Mouse (Mus musculus) embryonic stem cell, embryonic (primary cell): Measurements from ENCODE around the gene Tmem248.

Experiments
- CTCF ChIA-PET, 4 experiments: fragments of 300-600 bp in 2 of 4; fragments of 350-600 bp in 2 of 4; sonication (Branson Sonifier 250); formaldehyde crosslinking; loops; one replicate each; lab custom pipeline; 2022; ENCODE audit warnings: inconsistent platforms in 2 of 4; lab: Charles Lee
- POLR2A ChIA-PET, 4 experiments: fragments of 300-600 bp in 2 of 4; fragments of 350-600 bp in 2 of 4; sonication (Branson Sonifier 250); formaldehyde crosslinking; loops; one replicate each; lab custom pipeline; 2022; ENCODE audit warnings: antibody characterized with exemption in 4 of 4, inconsistent platforms in 1 of 4; lab: Charles Lee

The Tmem248 gene

DNA sequence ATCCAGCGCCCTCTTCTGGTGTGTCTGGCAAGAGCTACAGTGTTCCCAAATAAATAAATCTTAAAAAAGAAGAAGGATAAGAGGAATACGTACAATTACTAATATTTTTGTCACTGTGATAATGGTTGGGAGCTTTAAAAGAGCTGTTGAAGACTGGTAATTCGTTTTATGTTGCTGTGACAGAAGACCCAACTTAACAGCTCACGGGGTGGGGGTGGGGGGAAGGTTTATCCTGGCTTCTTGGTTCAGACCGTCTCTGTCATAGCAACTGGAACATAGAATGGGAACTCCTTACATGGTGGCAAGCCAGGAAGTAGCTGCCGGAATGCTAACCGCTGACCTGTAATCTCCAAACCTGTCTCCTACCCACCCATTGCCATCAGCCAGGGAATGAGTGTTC lies at the start of gene Tmem248:
TSS of gene Tmem248 (plus strand) at position 301 of the 400 bp plus-strand sequence.
- ChIA-PET CTCF (interaction anchor here (0.6 to 1.6 kb wide), 6 partner anchors 10 to 262 kb away, joined by 3 to 7 read pairs (median 5); partner anchors contain the start of gene Rabgef1 (in 1 of the 4)), POLR2A (interaction anchor here in 3 of 4 experiments (0.6 to 37.1 kb wide), 11 partner anchors 10 to 330 kb away, joined by 3 to 781 read pairs (median 8); partner anchors contain the start of genes Tyw1 (in 3 of the 3), Sbds (in 2 of the 3) and Chchd2 (in 1 of the 3))

DNA sequence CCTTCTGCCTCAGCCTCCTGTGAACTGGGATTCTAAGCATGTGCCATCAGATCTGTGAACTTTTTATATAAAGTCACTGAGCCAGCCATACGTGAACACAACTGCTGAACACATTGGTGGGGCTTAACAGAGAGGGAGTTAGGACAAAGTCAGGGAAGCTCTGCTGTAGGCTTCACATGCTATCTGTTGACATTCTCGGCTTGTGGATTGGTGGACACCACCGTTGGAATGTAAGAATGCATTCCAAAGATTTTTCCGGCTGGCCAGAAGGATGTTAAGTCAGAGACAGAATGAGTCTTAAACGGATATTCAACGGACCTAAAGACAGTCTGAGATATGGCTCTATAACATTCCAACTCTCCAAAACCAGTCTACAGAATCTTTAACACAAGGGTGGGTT lies 47.8 kb upstream of the Tmem248 start:
- ChIA-PET POLR2A (interaction anchor here (0.6 to 5.4 kb wide), 13 partner anchors 8 to 281 kb away, joined by 3 to 29 read pairs (median 4); partner anchors contain the start of genes Chchd2 (in 1 of the 4) and Kctd7 (in 1 of the 4)), CTCF (interaction anchor here in 1 of 4 experiments (0.6 kb wide), 1 partner anchor 88 kb away, joined by 6 read pairs; no protein-coding TSS in a partner anchor)

DNA sequence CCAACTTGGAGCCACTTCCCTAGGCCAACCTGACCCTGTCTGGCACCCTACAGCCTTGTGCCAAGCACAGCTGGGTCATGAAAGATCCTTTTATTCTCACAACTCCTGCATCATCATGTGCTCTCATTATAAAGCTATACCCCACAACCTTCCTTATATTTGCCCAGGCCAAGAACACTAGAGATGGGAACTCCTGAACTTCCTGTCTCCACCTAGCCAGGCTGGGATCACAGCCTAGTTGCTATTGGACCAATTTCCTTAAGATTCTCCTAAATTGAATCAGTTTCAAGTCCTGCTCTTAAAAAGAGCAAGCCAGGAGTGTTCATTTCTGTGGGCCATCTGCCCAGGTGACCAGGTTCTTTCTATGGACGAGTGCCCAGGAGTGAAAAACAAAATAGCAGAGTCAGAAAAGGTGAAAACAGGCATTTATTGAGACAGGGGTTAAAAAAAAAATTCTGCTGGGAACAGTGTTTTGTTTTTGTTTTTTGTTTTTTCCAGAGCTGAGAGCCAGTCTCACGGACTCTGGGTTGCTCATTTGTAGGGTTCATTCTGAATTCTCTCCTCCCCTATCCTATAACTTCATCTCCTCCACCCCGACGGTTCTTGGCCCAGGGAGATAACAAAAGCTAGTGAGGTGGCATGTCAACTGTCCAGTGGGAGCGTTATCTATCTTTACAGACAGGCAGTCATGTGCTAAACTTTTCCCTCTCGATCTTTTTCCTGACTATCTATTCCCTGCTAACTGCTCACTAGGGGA lies 46.0 kb upstream of the Tmem248 start:
- ChIA-PET POLR2A (interaction anchor here in 2 of 4 experiments (0.7 to 5.4 kb wide), 18 partner anchors 9 to 324 kb away, joined by 3 to 39 read pairs (median 4); partner anchors contain the start of genes Sbds (in 1 of the 2), Sumf2 (in 1 of the 2) and Tyw1 (in 1 of the 2)), CTCF (no interaction called here)

DNA sequence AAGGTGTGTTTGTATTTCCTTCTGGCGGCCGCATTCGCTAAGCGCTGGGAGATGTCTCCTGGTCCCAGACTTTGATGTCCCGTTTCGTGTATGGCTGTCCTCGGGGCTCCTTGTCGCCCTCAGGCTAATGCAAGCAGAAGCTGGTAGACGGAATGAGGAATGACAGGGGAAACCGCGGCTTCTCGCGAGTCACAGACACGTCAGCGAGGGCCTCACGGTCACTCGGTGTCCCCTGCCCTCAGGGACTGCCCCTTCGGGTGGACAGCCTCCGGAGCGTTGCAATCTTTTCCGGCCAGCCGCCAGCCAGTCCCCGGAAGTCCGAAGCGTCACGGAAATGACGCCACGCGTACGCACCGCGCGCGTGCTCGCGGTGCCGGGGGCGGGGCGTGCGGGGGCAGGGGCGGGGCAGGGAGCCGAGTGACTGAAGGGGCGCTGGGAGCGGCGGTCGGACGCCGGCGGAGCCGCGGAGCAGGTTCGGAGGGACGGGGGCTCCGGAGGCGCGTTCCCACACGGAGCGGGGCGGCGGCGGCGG lies 45.4 kb upstream of the Tmem248 start, which contains the start of gene Rabgef1:
TSS of gene Rabgef1 (plus strand) at position 376 of the 532 bp plus-strand sequence.
- CTCF ChIA-PET: interaction anchor here in 2 of 4 experiments (0.7 to 1.3 kb wide), 2 partner anchors 45 to 609 kb away, joined by 3 read pairs; partner anchors contain the start of gene Tmem248 (in 1 of the 2)
- POLR2A ChIA-PET: interaction anchor here in 3 of 4 experiments (0.7 to 5.4 kb wide), 23 partner anchors 9 to 325 kb away, joined by 3 to 39 read pairs (median 5); partner anchors contain the start of genes Chchd2 (in 1 of the 3), Sbds (in 1 of the 3), Sumf2 (in 1 of the 3) and Tyw1 (in 1 of the 3)

DNA sequence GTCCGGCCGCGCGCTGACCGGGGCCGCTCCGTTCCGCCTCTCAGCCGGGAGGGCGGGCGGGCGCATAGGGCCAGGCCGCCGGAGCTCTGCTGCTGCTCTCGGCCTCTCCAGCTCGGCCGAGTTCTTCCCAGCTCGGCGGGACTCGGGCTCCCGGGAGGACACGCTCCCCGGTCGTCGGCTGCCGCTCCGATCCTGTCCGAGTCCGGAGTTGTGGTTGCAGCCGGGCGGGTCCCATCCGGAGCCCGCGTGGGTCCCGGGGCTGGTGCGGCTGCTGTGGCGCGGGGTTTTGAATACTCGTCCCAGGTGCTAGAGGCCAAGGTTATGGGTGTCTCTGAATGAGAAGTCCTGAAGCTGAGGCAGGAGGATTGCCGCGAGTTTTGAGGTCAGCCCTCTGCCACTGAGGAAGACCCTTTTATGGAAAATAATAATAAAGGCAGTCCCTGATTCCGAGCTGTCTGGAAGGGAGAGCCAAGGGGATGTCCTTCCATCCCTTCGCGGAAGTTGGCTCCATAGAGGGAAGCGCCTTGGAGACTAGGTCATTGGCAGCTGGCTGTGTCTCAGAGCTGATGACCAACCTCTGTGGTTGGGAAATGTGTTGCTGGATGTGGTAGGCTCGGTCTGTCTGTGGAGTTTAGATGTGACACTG lies 44.8 kb upstream of the Tmem248 start:
- POLR2A ChIA-PET: interaction anchor here in 3 of 4 experiments (0.7 to 5.4 kb wide), 28 partner anchors 8 to 285 kb away, joined by 3 to 39 read pairs (median 5); partner anchors contain the start of genes Sbds (in 2 of the 3), Tyw1 (in 2 of the 3) and Chchd2 (in 1 of the 3)
- CTCF ChIA-PET: interaction anchor here in 3 of 4 experiments (0.7 to 1.3 kb wide), 3 partner anchors 8 to 609 kb away, joined by 3 read pairs; partner anchors contain the start of gene Tmem248 (in 1 of the 3)

DNA sequence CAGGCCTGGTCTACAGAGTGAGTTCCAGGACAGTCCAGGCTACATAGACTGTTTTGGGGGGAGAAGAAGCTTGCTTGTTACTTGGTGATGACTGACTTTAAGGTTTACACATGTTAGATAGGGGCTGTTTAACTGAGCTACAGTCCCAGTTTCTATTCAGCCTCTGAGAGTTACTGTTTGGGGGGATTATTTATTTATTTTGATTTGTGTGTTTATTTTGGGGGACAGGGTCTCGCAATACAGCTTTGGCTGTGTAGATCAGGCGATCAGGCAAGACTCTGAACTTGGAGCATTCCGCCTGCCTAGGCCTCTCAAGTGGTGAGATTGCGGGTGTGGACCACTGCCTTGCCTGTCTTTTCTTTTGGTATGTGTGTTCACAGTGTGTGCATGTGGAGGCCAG lies 43.9 kb upstream of the Tmem248 start:
- POLR2A ChIA-PET: interaction anchor here in 3 of 4 experiments (0.6 to 5.4 kb wide), 23 partner anchors 8 to 286 kb away, joined by 3 to 39 read pairs (median 4); partner anchors contain the start of genes Sbds (in 2 of the 3), Tyw1 (in 2 of the 3) and Chchd2 (in 1 of the 3)
- CTCF ChIA-PET: interaction anchor here in 1 of 4 experiments (1.1 kb wide), 1 partner anchor 9 kb away, joined by 3 read pairs; no protein-coding TSS in a partner anchor

DNA sequence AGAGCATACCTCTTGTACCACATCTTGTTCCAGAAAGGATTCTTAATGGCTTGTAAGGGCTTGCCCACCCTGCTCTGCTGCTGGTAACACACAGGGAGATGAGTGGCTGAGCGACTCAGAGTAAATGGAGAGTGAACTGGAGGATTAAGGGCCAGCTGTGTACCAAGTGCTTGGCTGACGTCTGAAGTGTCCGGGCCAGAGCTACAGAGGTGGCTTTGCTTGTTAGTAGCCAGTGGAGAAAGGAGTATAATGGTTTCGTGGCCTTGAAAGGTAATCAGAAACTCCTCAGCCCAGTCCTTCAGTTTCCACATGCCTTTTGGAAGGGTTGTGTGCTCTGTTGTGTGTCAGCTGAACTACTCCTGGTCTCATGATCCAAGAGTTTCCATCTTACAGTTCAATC lies 39.0 kb upstream of the Tmem248 start:
- POLR2A ChIA-PET: interaction anchor here in 3 of 4 experiments (0.7 to 40.2 kb wide), 7 partner anchors 9 to 35 kb away, joined by 3 to 781 read pairs (median 3); partner anchors contain the start of gene Tmem248 (in 1 of the 3)
- CTCF ChIA-PET: interaction anchor here in 2 of 4 experiments (0.6 to 1.2 kb wide), 3 partner anchors 12 to 119 kb away, joined by 3 read pairs; no protein-coding TSS in a partner anchor

DNA sequence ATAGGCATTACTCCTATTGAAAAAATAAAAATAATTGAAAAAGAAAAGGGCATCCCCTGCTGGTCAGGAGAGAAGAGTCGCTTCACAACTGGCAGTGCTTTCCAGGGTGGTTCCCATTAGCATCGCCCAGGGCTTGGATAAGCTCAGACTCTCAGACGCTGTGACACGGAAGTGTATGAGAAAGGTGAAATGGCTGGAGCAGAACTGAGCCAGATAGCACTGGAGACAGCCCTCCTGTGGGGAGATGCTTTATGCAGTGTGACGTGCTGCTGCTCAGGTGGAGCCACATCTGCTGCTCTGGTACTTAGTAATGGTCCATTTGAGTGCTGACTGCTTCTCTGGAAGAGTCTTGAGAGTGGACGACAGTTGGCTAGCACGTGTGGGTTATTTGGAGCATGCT lies 36.5 kb upstream of the Tmem248 start:
- ChIA-PET CTCF (interaction anchor here (0.6 to 1.5 kb wide), 8 partner anchors 9 to 171 kb away, joined by 3 to 5 read pairs (median 3); no protein-coding TSS in a partner anchor), POLR2A (interaction anchor here in 3 of 4 experiments (0.6 to 40.2 kb wide), 23 partner anchors 8 to 262 kb away, joined by 3 to 781 read pairs (median 5); partner anchors contain the start of genes Rabgef1 (in 2 of the 3), Sbds (in 2 of the 3), Tyw1 (in 2 of the 3) and Tmem248 (in 1 of the 3))

DNA sequence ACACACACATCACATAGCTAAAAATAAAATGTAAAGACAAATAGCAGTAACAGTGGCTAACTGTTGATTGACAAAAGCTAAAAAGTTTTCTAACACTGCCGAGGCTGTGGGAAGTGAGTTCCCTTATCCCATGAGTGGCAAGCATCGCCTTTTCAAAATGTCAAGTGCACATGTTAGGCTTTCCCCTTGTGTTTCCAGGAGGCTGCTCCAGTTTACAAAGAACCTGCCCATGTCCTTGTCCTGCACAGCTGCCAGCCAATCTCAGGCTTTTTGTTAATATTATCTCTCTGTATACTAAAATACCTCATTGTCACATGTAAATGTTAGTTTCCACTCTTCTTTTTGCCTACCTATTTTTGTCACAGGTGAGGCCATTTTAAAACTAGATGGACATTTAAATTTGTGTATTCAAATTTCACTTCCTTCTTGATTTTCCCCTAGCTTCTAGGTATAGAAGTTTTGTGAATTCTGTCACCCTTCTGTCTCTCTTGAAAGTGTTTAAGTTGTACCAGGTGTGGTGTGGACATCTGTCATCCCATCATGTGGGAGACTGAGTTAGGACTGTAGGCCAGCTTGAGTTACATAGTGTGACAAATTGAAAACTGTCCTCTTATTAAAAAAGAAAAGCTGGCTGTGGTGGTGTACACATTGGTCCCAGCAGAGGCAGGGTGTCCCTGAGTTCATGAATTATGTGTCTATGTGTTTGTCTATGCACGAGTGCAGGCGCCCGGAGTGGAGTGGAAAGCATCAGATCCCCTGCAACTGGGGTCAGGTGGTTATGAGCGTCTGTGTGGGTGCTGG lies 34.9 kb upstream of the Tmem248 start:
- ChIA-PET POLR2A (interaction anchor here (0.6 to 40.2 kb wide), 12 partner anchors 7 to 184 kb away, joined by 3 to 781 read pairs (median 8); partner anchors contain the start of genes Rabgef1 (in 1 of the 4), Sbds (in 1 of the 4), Tmem248 (in 1 of the 4) and Tyw1 (in 1 of the 4)), CTCF (interaction anchor here in 1 of 4 experiments (0.7 kb wide), 1 partner anchor 171 kb away, joined by 6 read pairs; no protein-coding TSS in a partner anchor)

DNA sequence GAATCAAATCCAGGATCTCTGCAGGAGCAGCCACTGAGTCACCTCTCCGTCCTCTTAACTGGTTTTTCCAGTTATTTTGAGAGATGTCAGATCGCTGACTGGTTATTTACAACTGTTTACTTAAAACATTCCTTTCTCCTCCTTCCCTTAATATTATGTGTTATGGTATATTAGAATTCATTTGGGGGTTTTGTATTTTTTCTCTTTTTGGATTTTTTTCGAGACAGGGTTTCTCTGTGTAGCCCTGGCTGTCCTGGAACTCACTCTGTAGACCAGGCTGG lies 34.4 kb upstream of the Tmem248 start:
- ChIA-PET POLR2A (interaction anchor here in 1 of 4 experiments (1.5 to 40.2 kb wide), 3 partner anchors 10 to 30 kb away, joined by 6 to 781 read pairs (median 29); partner anchors contain the start of genes Rabgef1 and Tmem248), CTCF (no interaction called here)

DNA sequence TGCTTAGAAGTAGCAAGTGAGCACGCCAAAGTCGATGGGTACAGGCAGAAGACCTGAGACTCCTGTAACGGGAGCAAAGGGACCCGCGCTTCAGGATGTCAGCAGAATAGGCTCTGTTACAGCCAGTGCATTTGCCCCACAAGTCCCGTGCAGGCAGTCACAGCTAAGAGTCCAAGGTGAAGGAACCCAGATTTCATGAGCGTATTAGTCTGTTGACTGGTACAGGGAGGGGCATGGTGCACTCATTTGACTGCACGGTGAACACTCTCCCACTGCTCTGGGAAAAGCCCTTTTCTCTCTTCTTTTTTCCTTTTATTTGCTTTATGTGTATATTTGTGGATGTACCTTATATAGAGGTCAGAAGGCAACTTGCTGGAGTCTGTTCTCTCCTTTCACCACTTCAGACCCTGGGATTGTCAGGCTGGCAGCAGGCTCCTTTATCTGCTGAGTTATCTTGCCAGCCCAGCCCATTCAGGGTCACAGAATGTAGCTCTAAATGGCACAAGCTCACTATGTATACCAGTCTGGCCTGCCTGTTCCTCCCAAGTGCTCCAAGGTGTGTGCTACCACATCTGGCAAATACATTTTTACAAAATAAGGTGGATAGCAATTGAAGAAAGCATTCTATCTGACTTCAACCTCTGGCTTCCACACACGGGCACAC lies 32.6 kb upstream of the Tmem248 start:
- ChIA-PET CTCF (interaction anchor here in 2 of 4 experiments (0.7 to 0.8 kb wide), 2 partner anchors 31 to 98 kb away, joined by 3 to 7 read pairs; no protein-coding TSS in a partner anchor), POLR2A (interaction anchor here in 2 of 4 experiments (0.6 to 40.2 kb wide), 8 partner anchors 9 to 72 kb away, joined by 3 to 781 read pairs (median 4); partner anchors contain the start of genes Rabgef1 (in 1 of the 2) and Tmem248 (in 1 of the 2))

DNA sequence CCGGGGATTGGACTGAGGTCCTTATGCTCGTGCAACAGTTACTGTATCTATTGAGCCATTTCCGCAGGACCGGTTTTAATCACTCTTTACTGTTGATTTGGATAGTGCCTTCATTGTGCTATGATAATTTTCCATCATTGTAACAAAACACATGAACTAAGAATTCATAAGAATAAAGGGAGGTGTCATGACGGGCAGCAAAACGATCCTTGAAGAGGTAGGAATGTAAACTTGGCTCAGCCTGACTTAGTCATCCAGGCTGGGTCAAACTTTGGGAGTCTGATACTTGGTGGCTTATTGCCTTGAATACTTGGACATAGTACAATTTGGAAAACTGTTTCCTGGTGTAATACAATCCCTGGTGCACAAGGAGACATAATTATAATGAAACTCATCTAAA lies 31.6 kb upstream of the Tmem248 start:
- ChIA-PET POLR2A (interaction anchor here in 1 of 4 experiments (1.6 to 40.2 kb wide), 4 partner anchors 9 to 71 kb away, joined by 4 to 781 read pairs (median 10); partner anchors contain the start of genes Rabgef1 and Tmem248), CTCF (no interaction called here)

DNA sequence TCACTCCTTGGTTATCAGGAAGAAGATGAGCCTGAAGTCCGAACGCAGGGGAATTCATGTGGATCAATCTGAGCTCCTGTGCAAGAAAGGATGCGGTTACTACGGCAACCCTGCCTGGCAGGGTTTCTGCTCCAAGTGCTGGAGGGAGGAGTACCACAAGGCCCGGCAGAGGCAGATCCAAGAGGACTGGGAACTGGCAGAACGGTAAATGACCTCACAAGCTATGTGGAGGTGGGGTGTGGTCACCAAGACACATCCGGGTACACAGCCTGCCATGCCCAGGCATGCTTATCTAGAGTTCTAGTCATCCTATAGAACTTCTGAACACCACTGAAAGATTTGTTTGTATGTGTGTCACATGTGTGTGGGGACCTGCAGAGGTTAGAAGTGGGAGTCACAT lies 29.5 kb upstream of the Tmem248 start:
- POLR2A ChIA-PET: interaction anchor here in 3 of 4 experiments (0.7 to 40.2 kb wide), 20 partner anchors 8 to 206 kb away, joined by 3 to 781 read pairs (median 6); partner anchors contain the start of genes Sbds (in 2 of the 3), Tyw1 (in 2 of the 3), Rabgef1 (in 1 of the 3) and Tmem248 (in 1 of the 3)
- CTCF ChIA-PET: interaction anchor here in 1 of 4 experiments (0.7 to 1.1 kb wide), 2 partner anchors 45 to 1209 kb away, joined by 3 read pairs; no protein-coding TSS in a partner anchor

DNA sequence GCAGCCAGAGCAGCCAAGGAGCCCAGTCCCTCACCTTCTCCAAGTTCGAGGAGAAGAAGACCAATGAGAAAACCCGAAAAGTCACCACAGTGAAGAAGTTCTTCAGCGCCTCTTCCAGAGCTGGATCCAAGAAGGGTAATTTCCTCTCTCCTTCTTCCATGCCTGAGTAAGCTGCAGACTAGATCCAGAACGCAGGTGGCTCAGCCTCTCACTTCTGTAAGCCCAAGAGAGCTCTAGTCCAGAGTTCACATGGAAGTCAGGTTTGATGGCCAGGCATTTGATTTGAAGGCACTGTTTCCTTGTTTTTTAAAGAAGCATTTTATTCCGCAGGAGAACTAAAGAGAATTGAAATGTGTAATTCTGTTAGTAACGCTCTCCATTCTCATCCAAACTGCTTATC lies 26.0 kb upstream of the Tmem248 start:
- POLR2A ChIA-PET: interaction anchor here in 2 of 4 experiments (1.0 to 40.2 kb wide), 8 partner anchors 11 to 66 kb away, joined by 3 to 781 read pairs (median 16); partner anchors contain the start of genes Rabgef1 (in 1 of the 2), Sbds (in 1 of the 2), Tmem248 (in 1 of the 2) and Tyw1 (in 1 of the 2)
- CTCF ChIA-PET: interaction anchor here in 1 of 4 experiments (0.6 kb wide), 1 partner anchor 398 kb away, joined by 3 read pairs; no protein-coding TSS in a partner anchor

DNA sequence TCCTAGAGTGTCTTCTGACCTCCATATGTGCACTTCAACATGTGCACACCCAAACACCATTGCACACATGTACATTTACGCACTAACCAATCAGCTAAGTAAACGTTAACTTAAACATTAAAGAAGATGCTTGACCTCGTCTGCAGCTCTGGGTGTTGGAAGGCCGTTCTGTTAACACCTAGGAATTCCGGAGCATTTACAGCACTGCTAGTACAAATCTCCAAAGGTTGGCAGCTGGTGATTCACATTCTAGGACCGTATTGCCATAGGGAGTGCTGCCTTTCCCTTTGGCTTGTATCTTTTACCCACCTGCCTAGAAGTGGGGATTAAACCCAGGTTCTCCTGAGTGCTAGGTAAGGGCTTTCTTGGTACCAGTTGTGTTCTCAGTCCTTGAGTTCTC lies 25.0 kb upstream of the Tmem248 start:
- CTCF ChIA-PET: interaction anchor here in 1 of 4 experiments (1.0 to 1.1 kb wide), 2 partner anchors 12 to 19 kb away, joined by 3 to 4 read pairs; no protein-coding TSS in a partner anchor
- POLR2A ChIA-PET: interaction anchor here in 3 of 4 experiments (0.6 to 40.2 kb wide), 13 partner anchors 9 to 65 kb away, joined by 3 to 781 read pairs (median 5); partner anchors contain the start of genes Sbds (in 2 of the 3), Tyw1 (in 2 of the 3), Rabgef1 (in 1 of the 3) and Tmem248 (in 1 of the 3)
